Mouse (Mus musculus): ENCODE results near the gene Cry2.

- TF ChIP-seq GATA1 (IDR thresholded peaks at IDR 0.05; ENCODE audit: low read length) (no peak), TAL1 (IDR thresholded peaks at IDR 0.05; ENCODE audit: low read length) (no peak)
Observed at GRCm38 (mm10) chr2:92478313-92478688, 44.5 kb upstream of the Cry2 start.
